Mouse (Mus musculus): ENCODE data around the gene 1700123O20Rik. TPM values are rescaled to one million over a fixed set of nuclear protein-coding genes. Genes with fewer than 3 reads are reported as not detected.

1700123O20Rik gene
- total RNA-seq (2012; rRNA removed), result 26.7 and 34.3 TPM in 2 replicates

- peak; percentile 82 for DNase-seq (ENCODE audit: low read depth, low spot score)
- H3K27ac ChIP-seq (ENCODE audit: insufficient read depth, low read depth, low read length, poor library complexity, severe bottlenecking), result peak within 1 kb of the TSS; percentile 99
- H3K36me3 ChIP-seq (ENCODE audit: control insufficient read depth, insufficient read depth, low read length, poor library complexity, severe bottlenecking), result peaks cover 17% of the 10 kb centered on the region
- no peaks in the 10 kb centered on the region for H3K9me3 ChIP-seq (ENCODE audit: control insufficient read depth, insufficient read depth, low read depth, low read length)
- TF ChIP-seq ZNF384 (IDR thresholded peaks at IDR 0.05; ENCODE audit: low read depth, low read length) (no peak), MAFK (IDR thresholded peaks at IDR 0.05; ENCODE audit: insufficient read depth, low read depth, low read length) (no peak), ZC3H11A (IDR thresholded peaks at IDR 0.05; ENCODE audit: borderline replicate concordance, low read depth, low read length) (no peak), CHD2 (IDR thresholded peaks at IDR 0.05; ENCODE audit: low read depth, low read length) (no peak), HCFC1 (IDR thresholded peaks at IDR 0.05; ENCODE audit: borderline replicate concordance, insufficient read depth, low read length) (no peak; the same call in 1 of the 2 replicates)
- in situ Hi-C loops (cut with MboI; ENCODE audit: low sequenced_read_pairs in 2 of 2, unreplicated experiment in 2 of 2), result no loop called here
- peak within 1 kb of the TSS; percentile 96 to 98 for H3K4me3 ChIP-seq (ENCODE audit: insufficient read depth in 1 of 2, low read depth in 1 of 2, low read length in 2 of 2, poor library complexity in 1 of 2, severe bottlenecking in 1 of 2)
- 0 out of 4 replicates have a peak, but pooled peaks cover 0 to 4% of the 10 kb centered on the region in 2 experiments for H3K4me1 ChIP-seq (ENCODE audit: control insufficient read depth in 2 of 2, insufficient read depth in 2 of 2, low read length in 2 of 2, poor library complexity in 1 of 2)
- H3K9ac ChIP-seq (ENCODE audit: insufficient read depth, low read depth, low read length, poor library complexity, severe bottlenecking), result peak within 1 kb of the TSS; percentile 100
These were observed at the start of gene 1700123O20Rik for GRCm38 (mm10) chr14:54686063-54686521. TSS of gene 1700123O20Rik (plus strand) at chr14:54686216.

GRCm38 (mm10) chr14:54636954-54637353 is 49.1 kb upstream of the 1700123O20Rik start:
- Histone ChIP-seq H3K4me1 (ENCODE audit: control insufficient read depth in 2 of 2, insufficient read depth in 2 of 2, low read length in 2 of 2, poor library complexity in 1 of 2) (peaks cover 0 to 9% of the 10 kb centered on the region in 2 experiments; a peak in 1 of 4 replicates), H3K9ac (ENCODE audit: insufficient read depth, low read depth, low read length, poor library complexity, severe bottlenecking) (peak overlapping the region; percentile 12; the same call in 1 of the 2 replicates), H3K9me3 (ENCODE audit: control insufficient read depth, insufficient read depth, low read depth, low read length) (no peaks in the 10 kb centered on the region), H3K4me3 (ENCODE audit: insufficient read depth in 1 of 2, low read depth in 1 of 2, low read length in 2 of 2, poor library complexity in 1 of 2, severe bottlenecking in 1 of 2) (no peak overlapping the region), H3K27ac (ENCODE audit: insufficient read depth, low read depth, low read length, poor library complexity, severe bottlenecking) (no peak overlapping the region), H3K36me3 (ENCODE audit: control insufficient read depth, insufficient read depth, low read length, poor library complexity, severe bottlenecking) (peaks cover 4% of the 10 kb centered on the region; the same call in 1 of the 2 replicates)
- in situ Hi-C loops (cut with MboI; ENCODE audit: low sequenced_read_pairs in 2 of 2, unreplicated experiment in 2 of 2), result loop anchor here in 1 of 2 experiments (25.0 kb wide), 1 partner anchor 575 kb away; no protein-coding TSS in a partner anchor
- peak; percentile 58 for DNase-seq (ENCODE audit: low read depth, low spot score)
- no peak for TF ChIP-seq MAFK (IDR thresholded peaks at IDR 0.05; ENCODE audit: insufficient read depth, low read depth, low read length)
- no peak for TF ChIP-seq CHD2 (IDR thresholded peaks at IDR 0.05; ENCODE audit: low read depth, low read length)
- no peak for TF ChIP-seq ZNF384 (IDR thresholded peaks at IDR 0.05; ENCODE audit: low read depth, low read length)
- TF ChIP-seq ZC3H11A (IDR thresholded peaks at IDR 0.05; ENCODE audit: borderline replicate concordance, low read depth, low read length), result no peak
- TF ChIP-seq HCFC1 (IDR thresholded peaks at IDR 0.05; ENCODE audit: borderline replicate concordance, insufficient read depth, low read length), result no peak

- TF ChIP-seq ZNF384 (IDR thresholded peaks at IDR 0.05; ENCODE audit: low read depth, low read length), result no peak
- no peak for TF ChIP-seq ZC3H11A (IDR thresholded peaks at IDR 0.05; ENCODE audit: borderline replicate concordance, low read depth, low read length)
- no peak for TF ChIP-seq HCFC1 (IDR thresholded peaks at IDR 0.05; ENCODE audit: borderline replicate concordance, insufficient read depth, low read length)
- TF ChIP-seq CHD2 (IDR thresholded peaks at IDR 0.05; ENCODE audit: low read depth, low read length), result no peak
- no peak for TF ChIP-seq MAFK (IDR thresholded peaks at IDR 0.05; ENCODE audit: insufficient read depth, low read depth, low read length)
- no peak overlapping the region for H3K9ac ChIP-seq (ENCODE audit: insufficient read depth, low read depth, low read length, poor library complexity, severe bottlenecking)
- no peak for DNase-seq (ENCODE audit: low read depth, low spot score)
- peaks cover 11% of the 10 kb centered on the region for H3K36me3 ChIP-seq (ENCODE audit: control insufficient read depth, insufficient read depth, low read length, poor library complexity, severe bottlenecking)
- no peaks in the 10 kb centered on the region for H3K9me3 ChIP-seq (ENCODE audit: control insufficient read depth, insufficient read depth, low read depth, low read length)
- H3K27ac ChIP-seq (ENCODE audit: insufficient read depth, low read depth, low read length, poor library complexity, severe bottlenecking), result no peak overlapping the region
- H3K4me3 ChIP-seq (ENCODE audit: insufficient read depth in 1 of 2, low read depth in 1 of 2, low read length in 2 of 2, poor library complexity in 1 of 2, severe bottlenecking in 1 of 2), result no peak overlapping the region
- peaks cover 0 to 7% of the 10 kb centered on the region in 2 experiments; a peak in 1 of 4 replicates for H3K4me1 ChIP-seq (ENCODE audit: control insufficient read depth in 2 of 2, insufficient read depth in 2 of 2, low read length in 2 of 2, poor library complexity in 1 of 2)
- in situ Hi-C loops (cut with MboI; ENCODE audit: low sequenced_read_pairs in 2 of 2, unreplicated experiment in 2 of 2), result loop anchor here in 1 of 2 experiments (25.0 kb wide), 1 partner anchor 576 kb away; no protein-coding TSS in a partner anchor
These were observed 47.8 kb upstream of the 1700123O20Rik start for GRCm38 (mm10) chr14:54638210-54638609.

GRCm38 (mm10) chr14:54640121-54640520 is 45.9 kb upstream of the 1700123O20Rik start:
- H3K36me3 ChIP-seq (ENCODE audit: control insufficient read depth, insufficient read depth, low read length, poor library complexity, severe bottlenecking), result peaks cover 28% of the 10 kb centered on the region
- peaks cover 0 to 14% of the 10 kb centered on the region in 2 experiments; a peak in 2 of 4 replicates for H3K4me1 ChIP-seq (ENCODE audit: control insufficient read depth in 2 of 2, insufficient read depth in 2 of 2, low read length in 2 of 2, poor library complexity in 1 of 2)
- DNase-seq (ENCODE audit: low read depth, low spot score), result no peak
- TF ChIP-seq HCFC1 (IDR thresholded peaks at IDR 0.05; ENCODE audit: borderline replicate concordance, insufficient read depth, low read length), result no peak
- no peak overlapping the region for H3K4me3 ChIP-seq (ENCODE audit: insufficient read depth in 1 of 2, low read depth in 1 of 2, low read length in 2 of 2, poor library complexity in 1 of 2, severe bottlenecking in 1 of 2)
- H3K9me3 ChIP-seq (ENCODE audit: control insufficient read depth, insufficient read depth, low read depth, low read length), result no peaks in the 10 kb centered on the region
- in situ Hi-C loops (cut with MboI; ENCODE audit: low sequenced_read_pairs in 2 of 2, unreplicated experiment in 2 of 2), result loop anchor here in 1 of 2 experiments (25.0 kb wide), 1 partner anchor 578 kb away; no protein-coding TSS in a partner anchor
- no peak overlapping the region for H3K27ac ChIP-seq (ENCODE audit: insufficient read depth, low read depth, low read length, poor library complexity, severe bottlenecking)
- no peak overlapping the region for H3K9ac ChIP-seq (ENCODE audit: insufficient read depth, low read depth, low read length, poor library complexity, severe bottlenecking)
